Mouse (Mus musculus) embryo, embryonic 11 days (tissue): Measurements from ENCODE around the gene Spaca3.

Experiments
- DNase-seq: peaks from one replicate; pipeline ENCODE4 v3.0.0-alpha.2; 2015

Gene Spaca3

GRCm38 (mm10) chr11:80872509-80873474 lies 14.6 kb downstream of the Spaca3 start:
- peak; percentile 68 for DNase-seq

DNA sequence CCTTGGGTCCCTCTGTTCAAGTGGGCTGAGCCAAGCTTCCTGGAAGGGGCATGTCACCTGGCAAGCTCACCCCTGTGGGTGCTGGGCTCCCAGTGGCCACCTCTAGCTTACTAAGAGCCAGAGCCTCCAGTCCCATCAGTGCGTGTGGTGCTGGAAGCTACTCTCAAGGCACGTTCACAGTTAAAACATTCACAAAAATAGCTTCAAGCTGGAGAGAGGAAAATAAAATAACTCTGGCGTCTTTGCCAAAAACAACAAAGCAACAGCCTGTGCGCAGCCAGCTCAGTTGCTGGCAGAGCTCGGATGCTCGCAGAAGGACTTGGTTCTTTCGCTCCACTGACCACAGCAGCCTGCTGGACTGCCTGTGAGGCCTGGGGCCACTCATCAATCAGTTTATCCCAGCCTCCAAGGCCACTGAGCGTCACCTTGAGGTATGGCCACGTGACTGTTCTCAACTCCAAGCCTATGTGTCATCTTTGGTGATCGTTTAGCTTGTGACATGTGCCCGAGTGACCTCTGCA lies 19.0 kb downstream of the Spaca3 start:
- DNase-seq = peak; percentile 21

DNA sequence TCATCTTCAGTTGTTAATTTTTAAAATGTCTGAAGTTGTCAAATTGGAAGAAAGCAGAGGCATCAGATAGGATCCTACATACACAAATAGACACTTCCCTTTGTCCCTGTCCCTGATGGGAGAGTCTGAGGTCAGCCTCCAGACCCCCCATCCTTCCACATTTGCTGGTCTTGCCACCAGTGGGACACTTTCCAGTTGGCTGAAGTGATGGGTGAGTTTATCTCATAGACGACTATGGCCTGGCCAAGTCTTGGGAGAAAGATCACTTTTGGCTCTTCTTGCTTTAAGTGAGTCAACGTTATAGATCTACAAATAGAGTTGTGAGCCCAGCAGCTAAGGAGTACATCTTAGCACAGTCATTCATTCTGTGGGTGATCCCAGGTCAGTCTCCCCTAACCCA lies 19.9 kb downstream of the Spaca3 start:
- DNase-seq = no peak

DNA sequence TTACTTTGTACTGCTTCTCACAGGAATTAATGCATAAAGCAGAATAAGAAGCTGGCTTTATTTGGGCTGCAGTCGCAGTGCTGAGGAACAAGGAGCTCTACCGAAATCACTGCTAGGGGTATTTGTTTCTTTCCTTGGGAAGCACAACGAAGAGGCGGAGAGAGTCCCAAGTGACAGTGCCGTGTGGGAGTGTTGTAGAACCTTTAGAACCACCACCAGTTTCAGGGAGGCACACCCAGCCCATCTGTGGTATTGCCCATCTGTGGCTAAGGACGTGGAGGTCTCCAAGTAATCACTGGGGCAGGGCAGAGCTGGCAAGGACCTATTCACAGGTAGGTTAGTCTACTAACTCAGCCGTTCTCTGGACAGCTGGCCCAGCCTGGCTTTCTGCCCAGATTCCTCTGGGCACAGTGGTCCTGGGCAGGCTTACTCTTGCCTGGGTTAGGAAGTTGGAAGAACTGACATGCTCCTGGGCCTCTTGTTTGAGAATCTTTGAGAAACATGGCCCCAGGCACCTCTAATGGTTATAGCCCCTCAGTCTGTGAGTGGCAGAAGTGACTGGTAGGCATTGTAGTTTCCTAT lies 24.2 kb downstream of the Spaca3 start:
- DNase-seq = no peak

DNA sequence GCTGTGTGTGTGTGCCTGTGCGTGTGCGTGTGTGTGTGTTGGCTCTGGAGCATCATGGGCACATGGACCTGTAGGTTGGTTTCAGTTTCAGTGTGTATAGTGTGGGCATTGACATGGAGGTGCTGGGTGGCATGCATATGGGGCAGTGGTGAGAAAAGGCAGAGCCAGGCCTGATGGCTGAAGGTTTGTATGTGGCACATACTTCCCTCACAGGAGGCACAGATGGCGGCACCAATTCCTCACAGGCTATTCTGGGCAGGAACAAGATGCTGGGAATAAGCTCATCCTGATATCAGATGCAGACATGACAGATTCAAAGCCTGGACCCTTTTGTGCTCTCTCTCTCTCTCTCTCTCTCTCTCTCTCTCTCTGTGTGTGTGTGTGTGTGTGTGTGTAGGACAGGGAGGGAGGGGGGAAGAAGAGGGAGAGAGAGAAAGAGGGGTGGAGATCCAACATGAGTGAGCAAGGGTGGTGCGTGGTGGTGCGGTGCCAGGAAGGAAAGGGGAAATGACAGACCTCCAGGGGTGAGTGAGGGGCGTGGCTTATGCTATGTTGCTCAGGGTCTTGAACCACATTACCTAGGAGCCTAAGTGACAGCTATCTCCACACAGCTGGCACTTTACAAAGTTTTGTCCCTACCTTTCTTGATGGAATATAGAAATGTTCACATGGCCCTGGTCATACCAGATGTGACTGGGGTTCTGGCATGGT lies 26.5 kb downstream of the Spaca3 start:
- no peak for DNase-seq

GRCm38 (mm10) chr11:80886365-80886764 lies 28.2 kb downstream of the Spaca3 start:
- no peak for DNase-seq

DNA sequence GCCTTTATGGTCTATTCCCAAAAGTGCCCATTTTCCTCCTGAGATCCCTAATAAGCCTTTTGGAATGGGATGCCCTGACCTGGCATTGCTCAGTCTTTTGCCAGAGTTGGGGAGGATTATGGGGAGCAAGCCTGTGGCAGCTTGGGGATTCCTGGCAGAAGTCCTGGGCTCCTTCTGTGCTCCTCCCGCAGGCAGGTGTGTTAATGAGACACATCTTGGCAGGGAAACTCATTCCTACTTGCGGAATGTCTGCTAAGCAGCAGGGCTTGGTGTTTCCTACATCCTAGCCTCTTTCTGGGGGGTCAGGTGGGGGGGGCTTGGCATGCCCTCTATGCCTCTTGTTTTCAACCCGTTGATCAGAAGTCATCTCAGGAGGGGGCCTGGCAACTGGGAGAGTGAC lies 28.9 kb downstream of the Spaca3 start:
- DNase-seq = no peak

DNA sequence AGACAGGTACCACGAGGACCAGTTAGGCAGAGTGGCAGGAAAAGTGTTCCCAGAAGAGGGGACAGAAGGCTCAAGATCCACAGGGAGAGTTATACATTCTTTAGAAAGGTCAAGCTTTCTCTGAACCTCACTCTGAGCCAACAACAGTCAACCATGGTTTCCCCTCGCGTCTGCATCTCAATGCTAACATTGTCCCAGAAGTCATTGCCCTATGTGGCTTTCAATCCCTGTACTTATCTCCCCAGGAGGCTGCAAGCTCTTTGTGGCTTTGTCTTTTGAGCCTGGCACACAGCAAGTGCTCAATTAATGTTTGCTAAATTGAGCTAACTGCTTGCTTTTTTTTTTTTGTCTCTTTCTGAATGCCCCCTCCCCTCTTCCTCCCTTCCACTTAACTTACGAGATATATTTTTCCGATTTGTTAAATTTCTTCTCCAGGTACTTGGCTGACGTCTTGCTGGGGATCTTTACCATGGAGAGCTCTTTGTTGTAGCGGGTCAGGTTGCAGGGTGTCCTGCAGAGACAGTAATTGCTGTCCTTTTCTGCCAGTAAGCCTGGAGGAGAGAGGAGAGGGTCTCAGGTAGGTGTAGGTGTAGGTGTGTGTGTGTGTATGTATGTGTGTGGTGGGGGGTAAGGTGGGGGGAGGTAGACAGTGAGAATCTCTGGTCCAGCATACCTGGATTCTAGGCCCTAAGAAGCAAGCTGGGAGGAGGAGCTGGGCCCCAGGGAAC lies 31.3 kb downstream of the Spaca3 start:
- DNase-seq = no peak

GRCm38 (mm10) chr11:80895853-80896252 lies 37.7 kb downstream of the Spaca3 start:
- no peak for DNase-seq

DNA sequence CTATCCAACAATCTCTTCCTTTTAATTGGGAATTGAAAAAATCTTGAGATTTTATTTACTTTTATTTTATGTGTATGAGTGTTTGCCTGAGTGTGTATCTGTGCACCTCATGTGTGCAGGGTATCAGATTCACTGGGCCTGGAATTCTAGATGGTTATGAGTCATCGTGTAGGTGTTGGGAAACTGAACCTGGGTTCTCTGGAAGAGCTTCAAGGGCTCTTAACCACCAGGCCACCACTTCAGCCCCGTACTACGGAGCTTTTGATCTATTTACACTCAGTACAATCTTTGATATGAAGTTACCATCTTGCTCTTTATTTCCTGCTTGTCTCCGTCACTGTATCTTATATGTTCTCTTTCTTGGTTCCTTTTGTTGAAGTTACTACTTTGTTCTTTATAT lies 42.4 kb downstream of the Spaca3 start:
- no peak for DNase-seq

GRCm38 (mm10) chr11:80902664-80903063 lies 44.5 kb downstream of the Spaca3 start:
- no peak for DNase-seq

DNA sequence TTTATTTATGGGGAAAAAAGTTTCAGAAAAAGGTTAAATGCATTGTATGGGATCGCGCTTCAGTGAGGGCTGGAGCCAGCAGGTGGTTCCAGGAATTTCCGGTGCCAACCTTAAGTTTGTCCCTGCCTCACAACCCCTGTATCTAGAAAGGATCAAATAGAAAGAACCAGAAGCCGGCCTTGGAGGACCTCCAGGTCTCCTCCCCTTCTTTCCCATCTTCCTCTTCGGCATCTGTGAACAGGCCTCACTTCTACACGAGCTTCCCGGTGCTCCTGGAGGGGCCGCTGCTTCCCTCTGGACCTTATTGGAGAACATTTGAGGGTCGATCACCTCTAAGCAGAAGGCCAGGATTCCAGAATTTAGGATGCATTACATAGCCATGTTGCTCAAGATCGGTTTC lies 45.3 kb downstream of the Spaca3 start:
- no peak for DNase-seq

DNA sequence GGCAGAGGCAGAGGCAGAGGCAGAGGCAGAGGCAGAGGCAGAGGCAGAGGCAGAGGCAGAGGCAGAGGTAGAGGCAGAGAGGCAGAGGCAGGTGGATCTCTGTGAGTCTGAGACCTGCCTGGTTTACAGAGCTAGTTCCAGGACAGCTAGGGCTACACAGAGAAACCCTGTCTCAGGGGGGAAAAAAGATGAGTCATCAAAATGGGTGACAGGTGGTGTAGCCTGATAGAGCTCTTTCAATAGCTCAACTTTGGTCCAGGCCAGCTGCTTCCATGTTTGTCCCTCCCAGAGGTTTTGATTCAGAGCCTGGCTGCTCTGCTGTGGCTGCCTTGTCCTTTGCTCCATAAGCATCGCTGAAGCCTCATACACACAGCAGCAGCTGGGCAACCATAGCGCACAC lies 46.4 kb downstream of the Spaca3 start:
- peak; percentile 14 for DNase-seq

- DNase-seq = peak; percentile 77
These were observed 48.3 kb downstream of the Spaca3 start for GRCm38 (mm10) chr11:80906456-80906855.

DNA sequence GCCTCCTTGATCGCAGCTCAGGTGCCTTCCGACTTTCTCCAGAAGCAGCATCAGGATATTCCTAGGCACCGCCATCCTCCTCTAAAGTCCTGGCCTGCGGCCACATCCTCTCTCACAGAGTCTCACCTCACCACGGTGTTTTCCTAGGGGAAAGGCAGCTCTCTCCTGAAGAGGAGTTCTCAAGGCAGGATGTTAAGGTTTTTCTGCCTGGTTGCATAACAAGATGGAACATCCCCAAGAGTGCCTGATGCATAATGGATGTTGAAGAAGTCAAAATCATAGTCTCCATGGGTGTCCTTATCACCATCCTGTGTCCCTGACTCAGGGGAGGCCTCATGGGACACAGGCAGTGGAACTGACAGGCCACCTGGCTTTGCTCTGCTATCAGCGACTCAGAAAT lies 49.7 kb downstream of the Spaca3 start:
- DNase-seq = no peak

- no peak for DNase-seq
These were observed 54.6 kb downstream of the Spaca3 start for GRCm38 (mm10) chr11:80912721-80913120.

DNA sequence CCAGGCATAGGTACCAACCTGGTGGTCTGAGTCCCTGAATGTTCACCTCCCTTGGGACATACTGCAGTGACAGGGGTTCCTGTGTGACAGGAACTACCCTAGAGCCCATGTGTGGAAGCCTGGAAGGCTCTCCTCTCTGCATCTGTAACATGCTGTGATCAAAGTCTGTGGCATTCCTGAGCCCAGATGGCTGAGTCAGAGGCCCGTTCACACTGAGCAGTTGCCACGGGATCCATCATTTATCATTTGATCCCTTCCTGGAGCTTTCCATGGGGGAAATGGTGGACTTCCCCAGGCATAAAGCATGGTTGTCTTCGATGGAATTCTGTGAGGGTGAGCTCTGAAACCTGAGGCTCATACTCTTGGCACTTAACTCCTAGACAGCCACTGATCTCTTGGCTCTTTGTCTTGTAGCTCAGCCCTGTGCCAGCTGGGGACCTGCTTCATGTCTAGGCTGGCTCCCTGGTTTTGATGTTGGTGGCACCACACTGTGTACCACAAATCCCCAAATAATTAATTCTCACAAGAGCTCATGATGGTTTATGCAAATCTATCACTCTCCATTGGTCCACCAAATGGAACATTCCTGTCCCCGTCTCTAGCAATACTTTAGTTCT lies 55.4 kb downstream of the Spaca3 start:
- no peak for DNase-seq
